Mouse (Mus musculus) cortical plate, adult 2 months (tissue): ENCODE measurements around the gene Sema6d.

Experiments used
- CTCF ChIP-seq: fragments of 200-500 bp; IDR thresholded peaks from 2 replicates; pipeline ENCODE4 v1.5.1; 2011; ENCODE audit warnings: mild to moderate bottlenecking, control low read depth, low read length; ENCODE audit not compliant: insufficient read depth; ENCODE audit errors: extremely low read depth
- POLR2A ChIP-seq: fragments of 200-500 bp; IDR thresholded peaks from 2 replicates; pipeline ENCODE4 v1.6.1; 2011; ENCODE audit warnings: mild to moderate bottlenecking, low read length, control low read depth; ENCODE audit not compliant: insufficient read depth; ENCODE audit errors: extremely low read depth

DNA sequence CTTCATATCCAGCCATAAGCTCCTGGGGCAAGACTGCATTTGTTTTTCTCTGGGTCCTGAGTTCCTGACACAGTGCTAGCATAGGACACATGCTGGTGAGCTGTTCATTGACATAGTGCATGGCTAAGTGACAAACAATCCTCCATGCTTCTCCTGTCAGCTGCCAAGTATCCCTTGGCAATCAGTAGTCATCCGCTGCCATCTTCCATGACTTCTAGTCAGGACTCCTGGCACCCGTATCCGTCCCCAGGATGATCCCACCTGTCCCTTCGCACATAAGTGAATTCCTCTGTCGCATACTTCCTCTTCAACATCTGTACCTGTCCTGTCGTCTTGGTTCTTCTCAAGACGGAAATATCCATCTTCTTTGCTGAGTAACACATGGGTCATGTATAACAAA is 468.3 kb downstream of the Sema6d start:
- TF ChIP-seq POLR2A, result no peak
- TF ChIP-seq CTCF, result no peak
